In the genomic region with DNA sequence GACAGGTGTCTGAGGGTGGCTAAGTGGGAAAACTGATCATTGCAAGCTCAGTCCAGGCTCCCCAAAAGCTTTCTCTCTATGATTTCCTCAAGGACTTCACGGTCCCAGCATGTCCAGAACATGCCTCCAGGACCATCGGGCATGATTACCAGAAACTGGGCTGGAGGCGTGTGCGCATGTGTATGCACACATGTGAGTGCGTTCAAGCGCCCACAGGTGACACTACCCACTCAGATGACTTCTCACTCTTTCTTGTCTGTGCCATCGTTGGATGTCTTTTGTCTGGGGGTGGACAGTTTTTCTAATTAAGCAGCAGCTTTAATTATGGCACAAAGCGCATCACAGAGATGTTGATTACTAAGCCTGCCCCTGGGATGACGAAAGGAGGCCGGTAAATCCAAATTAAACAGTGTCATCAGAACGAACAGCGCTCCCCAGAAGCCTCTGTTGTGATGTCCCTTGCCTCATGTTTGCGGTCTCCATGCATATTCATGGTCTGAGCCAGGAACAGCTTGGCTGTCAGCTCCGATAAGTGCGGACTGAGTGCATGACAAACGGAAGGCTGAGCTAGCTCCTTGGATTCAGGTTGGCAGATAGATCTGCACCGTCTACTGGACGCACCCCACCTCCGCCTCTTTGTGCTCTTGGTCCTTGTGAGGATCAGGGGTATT, we compare ENCODE assay signal across 15 mouse cellular contexts. TPM values are rescaled to one million over a fixed set of nuclear protein-coding genes. Genes with fewer than 3 reads are reported as not detected.
A peak's percentile ranks its signal among the peaks of the same experiment; 100 is the strongest.
DNase-seq lines count a peak whose midpoint lies in the region; ATAC-seq and TF ChIP-seq lines count a peak whose summit lies in the region.
"Had no signal": no experiment of that assay in that cellular context is flagged by ENCODE, and none has a peak within 500 bp of the region (broad histone marks: within the 10 kb centered on the region; RNA-seq: fewer than 3 reads in every experiment).

No protein-coding gene starts in this region.

- DNase-seq in layer of hippocampus, adult 2 months (ENCODE audit: low spot score in 2 of 2): peak; percentile 21 to 72
- no peak for DNase-seq in layer of hippocampus, adult 11-12 months (ENCODE audit: low spot score)
- DNase-seq in brain, embryonic 14.5 days (ENCODE audit: low read depth): peak; percentile 75
- no peak for DNase-seq in gastrocnemius, postnatal 4 days (ENCODE audit: low spot score in 2 of 2)
- DNase-seq in kidney, adult 11 months: no peak
- DNase-seq: adrenal gland, postnatal 10 days; kidney, postnatal 10 days; lung, postnatal 36 days had no signal

- no peak for TF ChIP-seq CTCF in layer of hippocampus, adult 2 months (conservative IDR thresholded peaks at IDR 0.05)
- TF ChIP-seq CTCF in brain, embryonic 14.5 days (IDR thresholded peaks at IDR 0.05; ENCODE audit: borderline replicate concordance, extremely low read depth, insufficient read depth, insufficient read length): no peak

- WGBS in forebrain, embryonic 15.5 days: 59% methylated on average over 19 of the region's 19 CpGs
- 56% methylated on average over 19 of the region's 19 CpGs for WGBS in midbrain, embryonic 13.5 days

- peaks cover 9% of the 10 kb centered on the region; the same call in 1 of the 2 replicates for H3K4me1 ChIP-seq in forebrain, embryonic 15.5 days
- peaks cover 17% of the 10 kb centered on the region for H3K4me1 ChIP-seq in midbrain, embryonic 13.5 days (replicated peaks)
- H3K4me1 ChIP-seq: liver, embryonic 12.5 days had no signal

- H3K9ac ChIP-seq in forebrain, embryonic 15.5 days (replicated peaks): no peak overlapping the region
- no peak overlapping the region for H3K9ac ChIP-seq in midbrain, embryonic 13.5 days (replicated peaks)
- H3K9ac ChIP-seq: liver, embryonic 12.5 days had no signal

- no peaks in the 10 kb centered on the region for H3K36me3 ChIP-seq in forebrain, embryonic 15.5 days
- H3K36me3 ChIP-seq in midbrain, embryonic 13.5 days: no peaks in the 10 kb centered on the region
- H3K36me3 ChIP-seq: liver, embryonic 12.5 days had no signal

- no peak for TF ChIP-seq POLR2A in brain, embryonic 14.5 days (IDR thresholded peaks at IDR 0.05; ENCODE audit: borderline replicate concordance, extremely low read depth, insufficient read depth, insufficient read length, poor library complexity, severe bottlenecking)

- no peaks in the 10 kb centered on the region for H3K27me3 ChIP-seq in forebrain, embryonic 15.5 days
- H3K27me3 ChIP-seq in midbrain, embryonic 13.5 days: peaks cover 4% of the 10 kb centered on the region; the same call in 1 of the 2 replicates

- ATAC-seq in forebrain, embryonic 15.5 days (replicated peaks): 0 out of 2 replicates have a peak, but pooled peaks have one; percentile 48
- ATAC-seq in midbrain, embryonic 13.5 days: peak; percentile 88
- ATAC-seq: liver, embryonic 12.5 days had no signal

- peak overlapping the region; percentile 62 for H3K27ac ChIP-seq in layer of hippocampus, adult 2 months
- H3K27ac ChIP-seq in forebrain, embryonic 15.5 days (replicated peaks): no peak overlapping the region
- H3K27ac ChIP-seq in midbrain, embryonic 13.5 days: peak overlapping the region; percentile 21; the same call in 1 of the 2 replicates
- H3K27ac ChIP-seq: liver, embryonic 12.5 days had no signal

- H3K9me3 ChIP-seq in forebrain, embryonic 15.5 days: no peaks in the 10 kb centered on the region
- H3K9me3 ChIP-seq in midbrain, embryonic 13.5 days: no peaks in the 10 kb centered on the region
- H3K9me3 ChIP-seq: liver, embryonic 12.5 days had no signal

- H3K4me2 ChIP-seq in forebrain, embryonic 15.5 days (replicated peaks): no peak overlapping the region
- no peak overlapping the region for H3K4me2 ChIP-seq in midbrain, embryonic 13.5 days (replicated peaks)
- H3K4me2 ChIP-seq: heart, embryonic 11.5 days; liver, embryonic 12.5 days had no signal

- no peak overlapping the region for H3K4me3 ChIP-seq in layer of hippocampus, adult 2 months
- no peak overlapping the region for H3K4me3 ChIP-seq in forebrain, embryonic 15.5 days
- no peak overlapping the region for H3K4me3 ChIP-seq in midbrain, embryonic 13.5 days (replicated peaks)
- H3K4me3 ChIP-seq: liver, embryonic 12.5 days had no signal

RNA-seq across cellular contexts. Expression of a gene that starts 36.5 kb away (rescaled TPM):
- 100 to 1,000 TPM in 1 of 2 experiments, 10 to 100 TPM in 1; 98.3 to 111 TPM for total RNA-seq in layer of hippocampus, adult 2 months (2021)
- polyA plus RNA-seq in brain, embryonic 14.5 days (2012; rRNA removed): 24.5 and 33.1 TPM in 2 replicates
- polyA plus RNA-seq in forebrain, embryonic 15.5 days (2015; fragmentation: Nextera tagmentation; extraction: Ambion mirVana): 12.8 and 14.2 TPM in 2 replicates
- 13.7 and 14.1 TPM in 2 replicates for polyA plus RNA-seq in midbrain, embryonic 13.5 days (2015; fragmentation: Nextera tagmentation; extraction: Ambion mirVana)
- under 1 TPM; 0.10 to 0.13 TPM for total RNA-seq in gastrocnemius, postnatal 4 days (2021)
- total RNA-seq: CH12.LX; common myeloid progenitor, adult 5-6 weeks; gastrocnemius, adult 8-10 months had no signal
- polyA plus RNA-seq: heart, embryonic 11.5 days; liver, embryonic 12.5 days had no signal

Comparison
In these comparisons a context has a peak if more than half of its experiments do, and no peak if none do; other contexts are left out.
1. DNase-seq: peak in layer of hippocampus, adult 2 months (2 of 2) and brain, embryonic 14.5 days (single experiment); none in layer of hippocampus, adult 11-12 months (single experiment), gastrocnemius, postnatal 4 days (0 of 2) and kidney, adult 11 months (single experiment).